Mouse (Mus musculus): Measurements from ENCODE around the gene Ergic2.
A peak's percentile ranks its signal among the peaks of the same experiment; 100 is the strongest.
"Not testable (repeated sequence)": the region's sequence is repeated elsewhere in the genome, so short reads cannot be mapped to it uniquely, and the experiment has no call there.

The Ergic2 gene

DNA sequence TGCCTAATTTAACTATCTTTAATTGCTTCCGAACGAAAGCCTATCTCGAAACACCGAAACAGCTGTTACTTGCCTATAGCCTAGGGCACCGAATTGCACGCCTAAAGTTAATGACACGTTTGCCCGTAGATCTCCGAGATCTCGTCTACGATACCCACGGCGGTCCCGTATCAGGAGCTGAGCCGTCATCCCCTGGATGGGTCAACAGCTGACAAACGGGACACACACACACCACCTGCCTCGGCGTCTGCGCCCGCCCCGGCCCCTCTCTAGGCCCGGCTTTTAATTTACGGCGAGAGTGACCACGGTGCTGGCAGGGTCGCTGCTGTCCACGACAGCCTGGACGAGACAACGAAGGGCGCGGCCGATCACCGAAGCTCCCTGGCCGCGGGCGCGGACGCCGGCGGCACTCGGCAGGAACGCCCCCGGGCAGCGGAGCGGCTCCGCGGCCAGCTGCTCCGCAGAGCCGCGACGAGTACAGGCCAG is 740 bp downstream of the Ergic2 start:
- no peak for DNase-seq (ENCODE audit: low read depth, low spot score)

DNA sequence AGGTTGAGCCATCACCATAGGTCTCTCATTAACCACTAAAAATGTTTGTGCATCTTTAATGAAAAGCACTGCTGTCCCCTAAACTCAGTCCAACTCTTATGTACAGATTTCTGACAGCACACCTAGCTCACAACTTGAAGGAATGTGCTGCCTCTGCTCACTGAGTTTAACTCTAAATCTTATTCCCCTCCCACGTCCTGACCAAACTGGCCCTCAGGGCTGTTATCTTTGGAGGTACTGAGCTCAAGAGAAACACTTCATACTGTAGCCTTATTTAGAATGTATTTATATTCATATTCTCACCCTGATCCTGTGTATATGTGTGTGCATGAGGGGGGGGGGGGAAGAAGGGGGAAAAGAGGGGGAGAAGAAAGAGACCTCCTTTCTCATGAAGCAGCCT is 4.7 kb downstream of the Ergic2 start:
- DNase-seq (ENCODE audit: low read depth, low spot score), result no peak

DNA sequence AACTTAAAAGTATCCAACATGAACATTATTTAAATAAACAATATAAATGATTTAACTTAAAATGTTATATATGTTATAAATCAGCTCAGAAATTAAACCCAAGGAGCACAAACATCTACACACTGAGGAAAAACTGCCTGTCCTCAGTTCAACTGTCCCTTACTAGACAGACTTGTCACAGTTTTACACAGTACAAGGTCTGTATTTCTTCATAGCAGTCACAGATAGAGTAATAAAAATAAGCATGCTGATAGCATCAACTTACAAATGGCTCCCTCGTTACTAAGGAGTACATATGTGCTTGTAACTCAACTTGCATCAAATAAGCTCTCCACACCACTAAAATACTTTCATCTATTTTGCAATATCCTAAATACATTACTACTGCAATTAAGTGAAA is 7.0 kb downstream of the Ergic2 start:
- no peak for DNase-seq (ENCODE audit: low read depth, low spot score)

DNA sequence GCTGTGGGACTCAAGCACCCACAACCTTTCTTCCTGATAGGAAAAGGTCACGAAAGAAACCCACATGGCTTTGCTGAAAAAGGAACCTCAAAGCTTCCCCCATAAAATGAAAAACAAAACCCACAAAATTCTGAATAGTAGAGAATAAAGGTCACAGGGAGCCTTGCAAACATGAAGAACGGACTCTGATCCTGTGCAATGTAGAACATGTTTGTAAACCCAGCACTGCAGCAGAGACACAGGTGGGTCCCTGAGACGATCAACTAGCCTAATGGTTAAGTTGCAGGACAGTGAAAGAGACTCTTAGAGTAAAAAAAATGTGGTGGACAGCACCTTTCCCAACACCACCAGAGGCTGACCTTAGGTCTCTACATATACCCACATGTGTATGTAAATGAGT is 12.4 kb downstream of the Ergic2 start:
- DNase-seq (ENCODE audit: low read depth, low spot score), result no peak

DNA sequence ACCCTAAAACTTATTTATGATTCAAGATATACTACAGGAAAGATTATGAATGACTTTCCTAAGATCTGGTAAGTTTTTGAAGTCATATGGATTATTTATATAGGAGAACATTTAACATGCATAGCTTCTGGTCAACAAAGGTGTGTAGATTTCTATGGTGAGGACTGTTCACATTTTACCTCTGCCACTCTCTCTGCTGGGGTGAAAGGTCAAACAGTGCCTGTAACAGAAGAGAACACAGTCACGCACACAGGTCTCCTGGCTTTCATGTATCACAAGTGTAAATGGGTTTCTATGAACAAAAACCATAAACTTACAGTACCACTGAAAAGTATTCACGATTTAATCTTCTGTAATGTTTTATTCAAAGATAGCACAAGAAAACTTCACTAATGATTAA is 13.0 kb downstream of the Ergic2 start:
- no peak for DNase-seq (ENCODE audit: low read depth, low spot score)

DNA sequence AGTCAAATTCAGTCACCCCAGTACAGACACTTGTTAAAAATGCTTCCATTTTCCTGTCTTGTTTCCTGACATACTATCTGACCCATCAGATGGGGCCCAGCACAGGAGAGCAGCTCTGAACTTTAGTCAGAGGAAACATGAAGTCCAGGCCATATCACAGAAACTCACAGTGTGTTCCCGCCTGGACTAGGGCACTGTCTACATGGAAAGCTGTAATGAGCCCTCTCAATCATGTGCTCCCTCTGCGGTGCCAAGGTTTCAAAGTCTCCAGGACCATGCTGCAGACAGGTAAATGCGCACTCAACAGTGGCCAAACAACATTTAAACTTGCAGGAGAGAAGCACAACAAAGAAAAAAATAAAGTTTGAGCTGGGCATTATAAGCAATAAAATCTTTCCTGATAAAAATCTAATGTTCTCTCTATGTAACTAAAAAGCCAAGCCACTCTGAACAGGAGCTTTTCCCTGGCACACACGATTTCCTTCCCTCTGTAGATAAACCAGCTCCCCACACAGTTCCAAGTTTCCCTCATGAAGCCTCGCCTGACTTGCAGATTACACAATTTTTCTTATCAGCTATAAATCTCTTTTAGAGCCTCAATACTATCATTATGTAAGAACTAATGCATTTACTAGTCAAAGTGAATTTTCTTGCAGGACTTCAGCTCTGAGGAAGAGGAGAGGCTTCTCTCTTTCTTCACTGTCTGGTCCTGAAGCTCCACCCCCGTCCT is 18.0 kb downstream of the Ergic2 start:
- DNase-seq (ENCODE audit: low read depth, low spot score), result no peak

DNA sequence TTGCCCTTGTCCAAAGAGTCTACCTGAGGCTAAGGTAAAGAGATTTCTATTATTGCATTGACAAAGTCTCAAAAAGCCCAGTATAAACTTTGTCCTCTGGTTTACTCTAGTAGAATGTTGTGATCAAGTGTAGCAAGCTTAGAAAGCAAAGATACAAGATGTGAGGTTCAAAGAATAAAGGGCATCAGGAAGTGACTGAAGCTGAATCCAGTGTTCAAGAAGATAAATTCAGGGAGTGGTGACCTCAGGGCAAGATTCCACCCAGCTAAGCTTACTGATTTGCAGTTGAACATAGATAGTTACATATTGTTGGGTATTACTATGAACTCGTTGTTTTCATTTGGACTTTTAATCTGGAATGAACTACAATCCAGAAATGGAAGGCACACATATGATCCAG is 26.5 kb downstream of the Ergic2 start:
- no peak for DNase-seq (ENCODE audit: low read depth, low spot score)

DNA sequence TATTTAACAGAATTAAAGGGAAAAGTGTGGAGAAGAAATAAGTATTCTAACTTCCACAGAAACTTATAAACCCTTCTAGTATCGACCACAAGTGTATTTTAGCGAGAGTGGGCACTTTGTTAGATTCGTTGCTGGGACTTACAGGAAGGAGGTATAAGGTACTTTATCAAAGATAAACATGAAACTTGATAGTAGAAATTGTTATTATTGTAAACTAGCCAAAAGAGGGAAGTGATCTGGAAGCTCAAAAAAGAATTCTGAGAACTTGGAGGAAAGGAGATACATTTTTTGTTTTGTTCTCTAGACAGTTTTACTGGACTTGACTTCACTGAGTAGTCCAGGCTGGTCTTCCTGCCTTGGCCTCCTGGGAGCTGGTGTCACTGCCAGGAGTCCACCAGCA is 39.3 kb downstream of the Ergic2 start:
- no peak for DNase-seq (ENCODE audit: low read depth, low spot score)

DNA sequence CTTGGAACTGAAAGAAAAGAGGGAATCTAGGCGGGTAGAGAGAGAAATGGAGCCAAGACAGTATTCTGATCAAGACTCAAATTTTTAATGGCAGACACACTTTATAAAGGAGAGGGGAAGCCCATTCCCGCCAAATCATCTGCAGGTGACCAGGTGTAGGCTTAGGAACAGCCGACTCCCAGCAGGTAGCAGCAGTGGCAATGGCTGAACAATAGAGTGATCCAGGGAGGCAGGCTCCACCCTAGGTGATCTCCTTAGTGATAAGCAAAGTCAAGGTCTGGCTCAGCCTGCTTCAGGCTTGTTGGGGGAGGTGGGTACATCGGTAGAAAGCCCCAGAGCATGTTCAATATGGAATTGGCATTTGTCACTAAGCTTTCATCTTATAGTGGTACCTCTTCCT is 59.9 kb downstream of the Ergic2 start:
- DNase-seq (ENCODE audit: low read depth, low spot score), result not testable (repeated sequence)

DNA sequence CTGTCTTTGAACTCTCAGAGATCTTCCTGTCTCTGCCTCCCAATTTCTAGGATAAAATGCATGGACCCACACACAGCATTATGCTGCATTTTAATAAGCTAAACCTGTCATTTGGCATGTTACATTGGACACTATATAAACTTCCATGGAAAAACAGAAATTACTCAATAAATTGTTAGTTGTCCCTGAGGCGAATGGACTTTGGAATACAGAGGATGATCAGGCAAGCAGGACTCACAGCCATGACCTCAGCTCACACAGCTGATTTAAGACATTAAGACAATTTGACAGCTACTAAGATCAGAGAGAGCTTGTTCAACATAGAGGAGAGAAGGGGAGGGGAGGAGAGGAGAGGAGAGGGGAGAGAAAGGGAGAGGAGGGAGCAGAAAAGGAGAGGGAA is 69.8 kb downstream of the Ergic2 start:
- no peak for DNase-seq (ENCODE audit: low read depth, low spot score)

DNA sequence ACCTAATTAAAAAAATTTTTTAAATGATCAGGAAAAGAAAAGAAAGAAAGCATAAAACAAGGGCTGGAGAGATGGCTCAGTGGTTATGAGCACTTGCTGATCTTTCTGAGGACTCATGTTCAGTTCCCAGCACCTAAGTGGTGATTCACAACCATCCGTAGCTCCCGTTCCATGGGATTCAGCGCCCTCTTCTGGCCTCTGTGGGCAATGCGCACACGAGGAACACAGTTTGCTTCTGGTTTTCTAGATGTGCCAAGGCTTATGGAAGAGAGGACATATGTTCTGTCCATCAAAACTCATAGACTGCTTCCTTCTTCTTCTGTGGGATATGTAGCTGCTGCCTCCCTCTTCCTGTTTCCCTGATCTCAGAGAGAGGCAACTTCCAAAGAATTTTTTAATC is 70.3 kb downstream of the Ergic2 start:
- no peak for DNase-seq (ENCODE audit: low read depth, low spot score)

DNA sequence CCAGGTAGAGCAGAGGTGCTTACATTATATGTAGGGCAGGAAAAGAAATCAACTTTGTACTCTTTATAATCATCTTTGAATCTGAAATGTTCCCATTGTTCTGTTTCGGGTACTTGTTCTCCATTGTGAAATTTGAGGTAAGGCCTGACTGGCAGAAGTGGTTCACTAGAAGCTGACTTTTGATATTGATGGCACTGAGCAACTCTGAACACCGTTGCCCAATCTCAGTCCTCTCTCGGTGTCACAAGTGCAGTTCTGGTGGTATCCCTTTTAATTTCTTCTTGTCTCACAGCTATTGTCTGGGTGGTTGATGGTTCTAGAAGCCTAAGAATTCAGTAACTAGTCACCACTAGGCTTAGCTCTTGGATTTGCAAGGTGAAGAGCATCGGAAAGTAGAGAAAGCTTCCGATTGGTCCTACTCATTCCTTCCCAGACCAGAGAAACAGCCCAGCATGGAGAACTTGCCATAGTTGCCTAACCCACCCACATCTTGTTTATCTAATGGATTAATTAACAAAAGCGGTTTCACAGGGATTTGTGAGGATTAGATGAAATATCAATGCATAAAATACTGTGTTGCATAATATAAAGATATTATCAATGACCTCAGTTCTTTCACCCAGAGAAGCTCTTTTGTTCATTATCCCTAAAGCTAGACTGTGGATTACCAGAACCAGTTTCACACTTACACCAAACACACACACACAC is 72.7 kb downstream of the Ergic2 start:
- no peak for DNase-seq (ENCODE audit: low read depth, low spot score)

DNA sequence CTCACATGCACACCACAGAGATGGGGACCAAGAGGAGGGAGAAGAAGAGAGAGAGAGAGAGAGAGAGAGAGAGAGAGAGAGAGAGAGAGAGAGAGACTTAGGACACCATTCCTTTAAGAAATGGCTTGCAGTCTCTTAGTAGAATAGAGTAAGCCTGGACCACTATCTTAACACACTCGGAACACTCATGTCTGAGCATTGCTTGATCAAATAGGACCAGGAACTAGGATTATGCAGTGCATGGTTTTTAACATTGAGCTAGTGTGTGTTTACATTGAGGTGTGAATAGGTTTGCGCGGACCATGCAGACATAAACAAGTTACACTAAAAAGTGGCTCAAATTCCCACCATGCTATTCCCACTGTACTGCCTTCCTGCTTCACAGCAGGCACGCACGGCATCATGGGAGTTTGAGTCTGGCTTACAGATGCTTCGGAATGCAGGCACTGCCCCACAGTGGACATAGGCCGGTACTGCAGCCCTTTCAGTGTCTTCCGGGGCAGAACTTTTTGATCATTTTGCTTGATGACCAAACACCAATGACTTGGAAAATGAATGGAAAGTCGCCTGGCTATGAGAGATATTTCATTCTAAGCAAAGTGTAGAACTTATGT is 76.3 kb downstream of the Ergic2 start:
- DNase-seq (ENCODE audit: low read depth, low spot score), result peak; percentile 92

DNA sequence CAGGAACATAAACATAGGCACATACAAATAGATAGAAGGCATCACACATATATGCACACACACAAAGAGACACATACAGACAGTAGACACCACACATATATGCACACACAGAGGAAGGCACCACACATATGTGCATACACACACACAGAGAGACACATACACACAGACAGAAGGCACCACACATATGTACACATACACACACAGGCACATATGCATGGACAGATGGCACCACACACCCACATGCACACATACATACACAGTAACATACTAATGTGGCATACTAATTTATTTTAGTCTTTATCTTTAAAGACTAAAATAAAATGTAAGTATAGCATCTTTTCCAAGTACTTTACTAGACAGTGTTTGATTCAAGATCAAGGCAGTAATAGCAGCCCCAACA is 78.6 kb downstream of the Ergic2 start:
- DNase-seq (ENCODE audit: low read depth, low spot score), result no peak

DNA sequence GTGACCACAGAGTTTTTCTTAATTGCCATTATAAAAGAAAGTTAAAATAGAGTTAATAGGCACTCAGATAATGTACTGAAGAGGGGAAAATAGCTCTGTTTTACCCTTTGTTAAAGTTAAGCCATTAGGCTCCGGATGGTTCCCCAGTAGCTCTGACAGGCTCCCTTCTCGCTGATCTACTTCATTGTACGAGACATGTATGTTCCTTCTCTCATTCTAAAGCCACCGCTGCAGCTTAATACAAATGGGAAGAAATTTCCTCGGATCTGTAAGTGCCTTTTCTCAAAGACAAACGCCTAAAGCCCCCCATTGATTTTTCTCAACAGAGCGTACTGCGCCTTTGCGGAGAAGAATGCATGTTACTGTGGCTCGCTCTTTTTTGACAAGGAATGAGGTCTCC is 79.9 kb downstream of the Ergic2 start:
- no peak for DNase-seq (ENCODE audit: low read depth, low spot score)

Data from brain, adult 2 months (tissue).